8 mouse cellular contexts compared by ENCODE assay signal in the genomic region with DNA sequence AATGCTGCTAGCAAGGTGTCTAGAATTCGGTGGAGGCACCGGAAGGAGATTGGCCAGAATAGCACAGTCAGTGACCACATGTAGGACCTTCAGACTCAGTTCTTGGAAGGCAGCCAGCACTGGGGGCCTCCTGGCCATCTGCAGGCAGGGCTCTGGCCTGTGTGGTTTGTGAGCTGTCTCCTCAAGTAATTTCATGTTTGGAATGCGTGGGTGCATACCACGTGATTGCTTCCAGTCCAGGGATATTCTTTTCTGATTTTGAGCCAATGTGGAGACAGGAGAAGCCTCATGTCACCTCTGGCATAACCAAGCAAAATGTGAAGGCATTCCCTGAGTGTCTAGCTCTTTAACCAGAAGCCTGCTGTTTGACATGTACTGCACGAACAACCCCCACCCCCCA. TPM values are rescaled to one million over a fixed set of nuclear protein-coding genes. Genes with fewer than 3 reads are reported as not detected.
DNase-seq lines count a peak whose midpoint lies in the region; ATAC-seq lines count a peak whose summit lies in the region.

No protein-coding gene starts in this region.

- peak overlapping the region; percentile 89; the same call in 1 of the 2 replicates for H3K27ac ChIP-seq in embryonic facial prominence, embryonic 13.5 days
- no peak overlapping the region for H3K27ac ChIP-seq in liver, embryonic 16.5 days (ENCODE audit: low read length)
- no peak overlapping the region for H3K27ac ChIP-seq in forebrain, embryonic 11.5 days (ENCODE audit: low read depth, low read length)

- no peak for ATAC-seq in embryonic facial prominence, embryonic 13.5 days (ENCODE audit: insufficient number of reproducible peaks, insufficient read depth, low FRiP score, low TSS enrichment, low read depth)
- peak; percentile 21; the same call in 1 of the 2 replicates for ATAC-seq in liver, embryonic 16.5 days (ENCODE audit: low read depth)
- no peak for ATAC-seq in forebrain, embryonic 11.5 days (replicated peaks; ENCODE audit: low FRiP score)

- 25% methylated on average over 5 of the region's 5 CpGs for WGBS in embryonic facial prominence, embryonic 13.5 days
- WGBS in liver, embryonic 16.5 days (ENCODE audit: insufficient replicate concordance): 38% methylated on average over 5 of the region's 5 CpGs
- WGBS in forebrain, embryonic 11.5 days: 80% methylated on average over 5 of the region's 5 CpGs

- H3K4me2 ChIP-seq in embryonic facial prominence, embryonic 13.5 days: no peak overlapping the region
- H3K4me2 ChIP-seq in liver, embryonic 16.5 days (ENCODE audit: low read depth, low read length): no peak overlapping the region
- H3K4me2 ChIP-seq in forebrain, embryonic 11.5 days (ENCODE audit: low read depth, low read length, severe bottlenecking): no peak overlapping the region

- H3K9me3 ChIP-seq in embryonic facial prominence, embryonic 13.5 days: no peaks in the 10 kb centered on the region
- H3K9me3 ChIP-seq in liver, embryonic 16.5 days (replicated peaks; ENCODE audit: control insufficient read depth, low read length): no peaks in the 10 kb centered on the region
- H3K9me3 ChIP-seq in forebrain, embryonic 11.5 days (ENCODE audit: control insufficient read depth, low read length): no peaks in the 10 kb centered on the region

- DNase-seq in 3134 (ENCODE audit: extremely low read depth, insufficient read length, low spot score): peak; percentile 85
- peak; percentile 44 for DNase-seq in adipocyte (ENCODE audit: low spot score)
- peak; percentile 79 to 90 for DNase-seq in heart, postnatal 14 days
- DNase-seq in urinary bladder, postnatal 4 days (ENCODE audit: low spot score in 2 of 2): peak; percentile 75 to 77
- DNase-seq in spleen, postnatal 10 days (ENCODE audit: low spot score in 2 of 2): no peak
- DNase-seq in forebrain, embryonic 11.5 days (ENCODE audit: low spot score): no peak

- intact Hi-C loops in heart, postnatal 14 days (cut with DNase I): loop anchor here (2.0 kb wide), 1 partner anchor 28 kb away; the partner anchor contains the start of gene Htra1

- no peaks in the 10 kb centered on the region for H3K27me3 ChIP-seq in embryonic facial prominence, embryonic 13.5 days
- no peaks in the 10 kb centered on the region for H3K27me3 ChIP-seq in liver, embryonic 16.5 days (ENCODE audit: control insufficient read depth, insufficient read depth, low read depth, low read length)
- H3K27me3 ChIP-seq in forebrain, embryonic 11.5 days (ENCODE audit: control insufficient read depth, insufficient read depth, low read length): no peaks in the 10 kb centered on the region

- no peaks in the 10 kb centered on the region for H3K36me3 ChIP-seq in embryonic facial prominence, embryonic 13.5 days
- H3K36me3 ChIP-seq in liver, embryonic 16.5 days (ENCODE audit: control insufficient read depth, insufficient read depth): no peaks in the 10 kb centered on the region
- no peaks in the 10 kb centered on the region for H3K36me3 ChIP-seq in forebrain, embryonic 11.5 days (ENCODE audit: control insufficient read depth, insufficient read depth, low read length)

- peaks cover 60% of the 10 kb centered on the region for H3K4me1 ChIP-seq in embryonic facial prominence, embryonic 13.5 days
- H3K4me1 ChIP-seq in liver, embryonic 16.5 days (ENCODE audit: control insufficient read depth, low read depth, low read length): no peaks in the 10 kb centered on the region
- H3K4me1 ChIP-seq in forebrain, embryonic 11.5 days (replicated peaks; ENCODE audit: control insufficient read depth, insufficient read depth, low read length): no peaks in the 10 kb centered on the region; the same call in 1 of the 2 replicates

- H3K9ac ChIP-seq in embryonic facial prominence, embryonic 13.5 days: no peak overlapping the region
- H3K9ac ChIP-seq in liver, embryonic 16.5 days (ENCODE audit: low read depth, low read length): no peak overlapping the region
- no peak overlapping the region for H3K9ac ChIP-seq in forebrain, embryonic 11.5 days (ENCODE audit: low read length)

- no peak overlapping the region for H3K4me3 ChIP-seq in embryonic facial prominence, embryonic 13.5 days
- H3K4me3 ChIP-seq in liver, embryonic 16.5 days (ENCODE audit: low read depth, low read length): no peak overlapping the region
- no peak overlapping the region for H3K4me3 ChIP-seq in forebrain, embryonic 11.5 days (ENCODE audit: low read depth, low read length)

RNA-seq across cellular contexts. Expression of gene Htra1, which starts 28.8 kb away (rescaled TPM):
- 29.9 and 33.7 TPM in 2 replicates for polyA plus RNA-seq in embryonic facial prominence, embryonic 13.5 days (2015; fragmentation: Nextera tagmentation; extraction: Ambion mirVana)
- total RNA-seq in heart, postnatal 14 days (2021): 100 to 1,000 TPM; 151 to 162 TPM
- polyA plus RNA-seq in liver, embryonic 16.5 days (2015; fragmentation: Nextera tagmentation; extraction: Ambion mirVana): 1.0 and 1.1 TPM in 2 replicates
- 2.7 and 4.2 TPM in 2 replicates for polyA plus RNA-seq in forebrain, embryonic 11.5 days (2014; fragmentation: Nextera tagmentation; extraction: Ambion mirVana)

Comparison
In these comparisons a context has a peak if more than half of its experiments do, and no peak if none do; other contexts are left out.
1. DNase-seq: peak in 3134 (single experiment), adipocyte (single experiment), heart, postnatal 14 days (2 of 2) and urinary bladder, postnatal 4 days (2 of 2); none in spleen, postnatal 10 days (0 of 2) and forebrain, embryonic 11.5 days (single experiment).